Mouse (Mus musculus) thymus, adult 2 months (tissue): ENCODE measurements around the gene Tcta. TPM values are rescaled to one million over a fixed set of nuclear protein-coding genes. Genes with fewer than 3 reads are reported as not detected.

Experiments used
- DNase-seq: peaks from one replicate; pipeline ENCODE4 v3.0.0; 2021
- H3K27ac ChIP-seq: fragments of 200-500 bp; 2 replicates; pipeline ENCODE4 v1.5.1; 2012; ENCODE audit warnings: low read length, control low read depth; ENCODE audit not compliant: control insufficient read depth, insufficient read depth
- H3K27me3 ChIP-seq: fragments of 200-500 bp; 2 replicates; pipeline ENCODE4 v1.6.1; 2012; ENCODE audit warnings: mild to moderate bottlenecking, low read length, moderate library complexity, mixed read lengths; ENCODE audit not compliant: control insufficient read depth, insufficient read depth
- H3K36me3 ChIP-seq: fragments of 200-500 bp; 2 replicates; pipeline ENCODE4 v1.6.1; 2012; ENCODE audit warnings: mild to moderate bottlenecking, low read length, moderate library complexity; ENCODE audit not compliant: control insufficient read depth, insufficient read depth
- H3K4me1 ChIP-seq: fragments of 200-500 bp; replicated peaks from 2 replicates; pipeline ENCODE4 v1.6.1; 2012; ENCODE audit warnings: low read length; ENCODE audit not compliant: control insufficient read depth, insufficient read depth
- H3K4me3 ChIP-seq: fragments of 200-500 bp; 2 replicates; pipeline ENCODE4 v1.5.1; 2012; ENCODE audit warnings: mild to moderate bottlenecking, low read length, control low read depth, moderate library complexity; ENCODE audit not compliant: control insufficient read depth, insufficient read depth
- CTCF ChIP-seq: fragments of 200-500 bp; IDR thresholded peaks from 2 replicates; pipeline ENCODE4 v1.5.1; 2012; ENCODE audit warnings: mild to moderate bottlenecking, control low read depth, low read length, moderate library complexity, borderline replicate concordance; ENCODE audit not compliant: control insufficient read depth, poor library complexity, insufficient read depth; ENCODE audit errors: extremely low read depth
- POLR2A ChIP-seq: fragments of 200-500 bp; IDR thresholded peaks from 2 replicates; pipeline ENCODE4 v1.6.1; 2012; ENCODE audit warnings: mild to moderate bottlenecking, low read length, control low read depth, moderate library complexity; ENCODE audit not compliant: control insufficient read depth, poor library complexity, insufficient read depth; ENCODE audit errors: extremely low read depth
- WGBS: fragments of 180-500 bp; shearing (Covaris S2); methylation state at CpG from one replicate; pipeline ENCODE4 v1.1.7; 2018; 5-methylcytosine and 5-hydroxymethylcytosine counted together
- polyA plus RNA-seq: library from polyadenylated mRNA; depleted of rRNA; stranded (reverse); fragments of >200 nt; gene quantifications from 2 replicates; pipeline ENCODE4 v1.2.3, GENCODE M21; 2012; rRNA removed

Gene Tcta
- polyA plus RNA-seq, 1 experiment, result 43.4 TPM

DNA sequence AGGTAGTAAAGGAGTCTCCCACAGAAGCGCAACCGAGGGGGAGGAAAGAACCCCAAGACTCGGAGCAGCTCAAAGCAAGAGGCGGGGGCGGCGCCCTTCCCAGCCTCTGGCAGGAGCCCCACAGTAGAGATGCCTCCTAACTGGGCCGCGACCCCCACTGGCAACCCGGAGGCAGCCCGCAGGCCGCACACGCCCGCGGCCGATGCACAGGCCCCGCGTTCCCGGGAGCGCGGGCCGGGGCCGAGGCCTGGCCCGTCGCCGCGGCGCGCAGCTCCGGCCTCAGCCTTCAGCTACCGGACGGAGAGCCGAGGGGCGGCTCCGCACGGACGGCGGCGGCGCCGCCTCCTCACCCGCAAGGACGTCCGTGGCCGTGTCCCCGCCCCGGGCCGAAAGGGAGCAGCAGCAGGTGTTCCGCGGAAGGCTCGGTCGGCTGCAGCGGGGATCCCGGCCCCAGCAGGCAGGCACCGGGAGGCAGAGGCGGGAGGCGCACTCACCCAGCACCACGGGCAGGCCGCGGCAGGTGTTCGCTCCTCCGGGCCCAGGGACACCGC is 42.8 kb downstream of the Tcta start:
- DNase-seq, result peak; percentile 53
- WGBS, result under 1% methylated on average over 61 of the region's 62 CpGs
- H3K4me3 ChIP-seq, result peak overlapping the region; percentile 64
- no peaks in the 10 kb centered on the region for H3K27me3 ChIP-seq
- TF ChIP-seq POLR2A (no peak), CTCF (no peak)
- H3K4me1 ChIP-seq, result peaks cover 10% of the 10 kb centered on the region
- no peaks in the 10 kb centered on the region for H3K36me3 ChIP-seq
- no peak overlapping the region for H3K27ac ChIP-seq

DNA sequence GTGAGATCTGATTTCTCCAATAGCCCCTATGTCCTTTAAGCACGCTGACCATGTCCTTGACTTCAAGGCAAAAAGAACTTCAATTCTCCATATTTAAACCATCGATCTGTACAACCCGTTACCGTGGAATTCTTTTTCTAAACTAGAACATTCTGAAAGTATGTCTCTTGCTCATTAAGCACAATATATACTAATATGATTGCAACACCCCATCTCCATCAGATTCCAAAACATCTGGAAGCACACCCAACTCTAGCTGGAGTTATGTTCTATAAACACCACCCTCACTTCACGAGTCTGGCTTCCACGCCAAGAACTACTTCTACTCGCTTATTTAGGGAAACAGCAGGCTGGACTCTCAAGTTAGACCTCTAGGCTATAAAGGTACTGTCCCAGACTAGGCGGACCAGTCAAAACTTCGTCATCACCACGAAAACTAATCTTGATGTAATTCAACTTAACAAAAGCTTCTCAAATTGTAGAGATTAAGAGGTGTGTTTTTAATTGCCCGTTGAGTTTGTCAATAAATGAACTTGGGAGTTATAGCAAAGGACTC is 43.4 kb downstream of the Tcta start:
- H3K4me1 ChIP-seq, result peaks cover 10% of the 10 kb centered on the region
- H3K36me3 ChIP-seq, result no peaks in the 10 kb centered on the region
- no peak overlapping the region; the same call in 1 of the 2 replicates for H3K4me3 ChIP-seq
- no peaks in the 10 kb centered on the region for H3K27me3 ChIP-seq
- no peak overlapping the region for H3K27ac ChIP-seq
- TF ChIP-seq CTCF (no peak), POLR2A (no peak)
- no peak for DNase-seq
- 73% methylated on average over 11 of the region's 11 CpGs for WGBS

DNA sequence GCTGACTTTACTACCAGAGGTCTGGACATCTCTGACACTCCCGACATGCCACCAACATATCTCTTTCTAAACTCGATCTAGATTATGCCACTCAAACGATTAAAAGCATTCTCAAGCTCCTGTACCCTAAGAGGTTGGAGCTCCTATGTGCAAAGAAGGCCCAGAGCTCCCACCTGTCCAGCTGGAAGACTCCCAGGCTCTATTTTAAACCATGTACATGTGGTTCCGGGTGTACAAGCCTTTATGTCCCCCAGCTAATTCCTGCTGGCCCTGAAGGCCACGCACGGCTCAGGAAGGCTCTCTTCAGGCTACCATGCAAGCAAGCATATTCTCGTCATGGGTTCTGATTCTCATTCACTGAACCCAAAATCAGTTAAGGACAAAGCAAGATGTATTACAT is 44.1 kb downstream of the Tcta start:
- no peak for DNase-seq
- Histone ChIP-seq H3K27me3 (no peaks in the 10 kb centered on the region), H3K27ac (no peak overlapping the region), H3K36me3 (no peaks in the 10 kb centered on the region), H3K4me1 (peaks cover 10% of the 10 kb centered on the region), H3K4me3 (no peak overlapping the region)
- no peak for TF ChIP-seq CTCF
- whole genome bisulfite sequencing, result 94% methylated on average over 7 of the region's 7 CpGs

DNA sequence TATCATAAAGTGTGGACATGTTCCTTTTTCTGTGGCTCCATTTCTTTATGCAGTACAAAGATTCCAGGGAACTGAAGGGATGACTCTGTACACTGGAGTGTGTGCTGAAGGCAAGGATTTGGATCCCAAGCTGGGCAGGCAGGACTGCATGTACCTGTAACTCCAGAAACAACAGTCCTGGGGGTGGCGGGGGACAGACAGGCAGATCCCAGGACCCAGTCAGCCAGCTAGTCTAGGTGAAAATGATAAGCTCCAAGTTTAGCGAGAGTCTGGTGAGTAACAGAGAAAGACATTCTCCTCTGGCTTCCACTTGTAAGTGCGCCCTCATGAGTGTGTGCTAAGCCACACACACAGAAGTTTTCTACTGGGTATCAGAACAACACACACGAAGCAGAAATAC is 45.4 kb downstream of the Tcta start:
- no peaks in the 10 kb centered on the region for H3K36me3 ChIP-seq
- H3K27ac ChIP-seq, result no peak overlapping the region
- WGBS, result 87% methylated on average over 4 of the region's 4 CpGs
- no peak overlapping the region for H3K4me3 ChIP-seq
- DNase-seq, result no peak
- no peaks in the 10 kb centered on the region for H3K27me3 ChIP-seq
- TF ChIP-seq CTCF (no peak), POLR2A (no peak)
- H3K4me1 ChIP-seq, result peaks cover 7% of the 10 kb centered on the region; the same call in 1 of the 2 replicates

Other genes starting within 250 kb of the Tcta start
- gene Mst1, start 225.7 kb downstream of the Tcta start, polyA plus RNA-seq, result 3.3 and 3.5 TPM in 2 replicates
- 221 and 246 TPM in 2 replicates for gene Rnf123, start 222.8 kb downstream of the Tcta start, polyA plus RNA-seq
- gene Apeh, start 211.6 kb downstream of the Tcta start, polyA plus RNA-seq, result 131 and 163 TPM in 2 replicates
- gene Bsn, start 115.8 kb downstream of the Tcta start, polyA plus RNA-seq, result 2.6 and 4.3 TPM in 2 replicates
- 25.4 and 27.0 TPM in 2 replicates for gene Dag1, start 42.2 kb downstream of the Tcta start, polyA plus RNA-seq
- gene Nicn1, start 15.7 kb downstream of the Tcta start, polyA plus RNA-seq, result 9.0 and 9.2 TPM in 2 replicates
- 3.2 and 4.4 TPM in 2 replicates for gene Amt, start 9.3 kb downstream of the Tcta start, polyA plus RNA-seq
- 148 and 178 TPM in 2 replicates for gene Rhoa, start within 50 bp of the Tcta start, polyA plus RNA-seq
- 800 and 899 TPM in 2 replicates for gene Gpx1, start 32.7 kb upstream of the Tcta start, polyA plus RNA-seq
- 100 and 104 TPM in 2 replicates for gene Usp4, start 41.7 kb upstream of the Tcta start, polyA plus RNA-seq
- 0.70 and 1.9 TPM in 2 replicates for gene 1700102P08Rik, start 86.6 kb upstream of the Tcta start, polyA plus RNA-seq
- 0.09 and 0.12 TPM in 2 replicates for gene Ccdc36, start 122.3 kb upstream of the Tcta start, polyA plus RNA-seq
- not detected in 2 replicates for gene BC048562, start 130.3 kb upstream of the Tcta start, polyA plus RNA-seq
- gene Ccdc71, start 154.4 kb upstream of the Tcta start, polyA plus RNA-seq, result 39.6 and 40.2 TPM in 2 replicates
- 16.9 and 21.0 TPM in 2 replicates for gene Klhdc8b, start 155.4 kb upstream of the Tcta start, polyA plus RNA-seq
- gene Lamb2, start 173.6 kb upstream of the Tcta start, polyA plus RNA-seq, result 16.1 and 33.7 TPM in 2 replicates
- 318 and 335 TPM in 2 replicates for gene Usp19, start 184.4 kb upstream of the Tcta start, polyA plus RNA-seq
- gene Qars, start 201.5 kb upstream of the Tcta start, polyA plus RNA-seq, result 376 and 382 TPM in 2 replicates
- gene Qrich1, start 210.6 kb upstream of the Tcta start, polyA plus RNA-seq, result 200 and 225 TPM in 2 replicates